Mouse (Mus musculus): ENCODE results near the gene Ppard. TPM values are rescaled to one million over a fixed set of nuclear protein-coding genes. Genes with fewer than 3 reads are reported as not detected.

Ppard gene
- polyA plus RNA-seq, 1 experiment from 2014 or later = 2.9 TPM

DNA sequence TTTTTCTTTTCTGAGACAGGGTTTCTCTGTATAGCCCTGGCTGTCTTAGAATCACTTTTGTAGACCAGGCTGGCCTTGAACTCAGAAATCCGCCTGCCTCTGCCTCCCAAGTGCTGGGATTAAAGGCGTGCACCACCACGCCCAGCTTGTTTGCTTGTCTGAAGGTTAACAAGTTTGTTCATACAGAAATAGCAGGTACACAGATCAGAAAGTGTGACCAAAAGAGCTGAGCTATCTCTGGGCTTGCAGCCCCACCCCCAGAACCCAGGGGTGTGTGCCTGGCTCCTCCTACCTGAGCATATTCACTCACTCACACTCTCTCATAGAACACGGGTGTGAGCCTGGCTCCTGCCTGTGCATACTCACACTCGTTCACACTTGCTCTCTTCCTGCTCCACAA is 34.8 kb downstream of the Ppard start:
- H3K4me2 ChIP-seq (ENCODE audit: low read depth, low read length) = no peak overlapping the region
- H3K4me1 ChIP-seq (ENCODE audit: control insufficient read depth, insufficient read depth, low read length) = no peaks in the 10 kb centered on the region

GRCm38 (mm10) chr17:28270165-28270564 is 37.7 kb downstream of the Ppard start:
- H3K9ac ChIP-seq (ENCODE audit: low read depth, low read length) = no peak overlapping the region
- H3K4me1 ChIP-seq (ENCODE audit: control insufficient read depth, insufficient read depth, low read length) = no peaks in the 10 kb centered on the region
- H3K27ac ChIP-seq (replicated peaks; ENCODE audit: low read depth, low read length) = no peak overlapping the region
- 66% methylated on average over 13 of the region's 13 CpGs for WGBS
- no peak overlapping the region for H3K4me3 ChIP-seq (ENCODE audit: low read depth, low read length)
- H3K9me3 ChIP-seq (ENCODE audit: control insufficient read depth, low read length) = no peaks in the 10 kb centered on the region
- H3K36me3 ChIP-seq (ENCODE audit: control insufficient read depth, insufficient read depth, low read length) = no peaks in the 10 kb centered on the region
- no peak overlapping the region for H3K4me2 ChIP-seq (ENCODE audit: low read depth, low read length)
- no peaks in the 10 kb centered on the region for H3K27me3 ChIP-seq (replicated peaks; ENCODE audit: control insufficient read depth, insufficient read depth, low read length)
- no peak for DNase-seq (ENCODE audit: low spot score)
- ATAC-seq (ENCODE audit: low read depth) = no peak

More for the DNA sequence above, 34.8 kb downstream of the Ppard start:
- no peak overlapping the region for H3K27ac ChIP-seq (replicated peaks; ENCODE audit: low read depth, low read length)
- no peak overlapping the region for H3K9ac ChIP-seq (ENCODE audit: low read depth, low read length)
- no peak overlapping the region for H3K4me3 ChIP-seq (ENCODE audit: low read depth, low read length)
- no peak for DNase-seq (ENCODE audit: low spot score)
- no peaks in the 10 kb centered on the region for H3K27me3 ChIP-seq (replicated peaks; ENCODE audit: control insufficient read depth, insufficient read depth, low read length)
- no peak for ATAC-seq (ENCODE audit: low read depth)
- H3K9me3 ChIP-seq (ENCODE audit: control insufficient read depth, low read length) = no peaks in the 10 kb centered on the region
- H3K36me3 ChIP-seq (ENCODE audit: control insufficient read depth, insufficient read depth, low read length) = no peaks in the 10 kb centered on the region
- WGBS = 83% methylated on average over 5 of the region's 5 CpGs

DNA sequence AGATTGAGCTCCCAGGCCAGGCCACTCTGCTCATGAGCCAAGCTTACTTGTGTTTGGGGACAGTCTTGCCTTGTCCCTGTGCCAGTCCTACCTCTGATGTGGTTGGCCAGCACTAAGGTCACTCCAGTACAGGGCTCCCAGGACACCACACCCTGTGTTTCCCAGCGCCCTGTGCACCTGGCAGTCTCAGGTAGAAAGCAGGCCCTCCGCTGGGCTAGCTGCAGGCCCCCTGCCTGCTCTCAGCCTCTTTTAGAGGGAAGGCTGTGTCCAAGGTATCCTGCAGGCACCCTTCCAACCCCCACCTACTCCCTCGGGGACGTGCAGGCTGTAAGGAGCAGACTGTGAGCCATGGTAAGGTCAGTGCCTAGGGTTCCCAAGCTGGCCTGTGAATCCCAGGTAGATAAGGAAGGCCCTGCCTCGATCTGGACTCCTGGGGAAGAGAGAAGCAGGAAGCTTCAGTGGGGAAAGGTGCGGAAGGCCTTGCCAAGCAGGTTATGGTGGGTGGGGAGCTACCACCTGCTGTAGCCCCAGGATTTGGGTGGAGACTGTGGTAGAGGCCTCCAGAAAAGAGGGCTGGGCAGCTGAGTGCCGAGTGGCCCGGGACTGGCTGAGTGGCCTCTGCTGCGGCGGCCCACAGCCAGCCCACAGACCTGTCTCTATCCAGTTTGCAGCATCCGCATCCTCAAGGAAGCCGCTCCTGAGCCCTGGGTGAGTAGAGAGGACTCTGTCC is 39.2 kb downstream of the Ppard start:
- WGBS = 80% methylated on average over 8 of the region's 12 CpGs
- no peak overlapping the region for H3K4me3 ChIP-seq (ENCODE audit: low read depth, low read length)
- no peaks in the 10 kb centered on the region for H3K9me3 ChIP-seq (ENCODE audit: control insufficient read depth, low read length)
- no peak overlapping the region for H3K27ac ChIP-seq (replicated peaks; ENCODE audit: low read depth, low read length)
- no peaks in the 10 kb centered on the region for H3K27me3 ChIP-seq (replicated peaks; ENCODE audit: control insufficient read depth, insufficient read depth, low read length)
- ATAC-seq (ENCODE audit: low read depth) (no peak), DNase-seq (ENCODE audit: low spot score) (no peak)
- H3K36me3 ChIP-seq (ENCODE audit: control insufficient read depth, insufficient read depth, low read length) = no peaks in the 10 kb centered on the region
- H3K4me1 ChIP-seq (ENCODE audit: control insufficient read depth, insufficient read depth, low read length) = no peaks in the 10 kb centered on the region
- H3K9ac ChIP-seq (ENCODE audit: low read depth, low read length) = no peak overlapping the region
- H3K4me2 ChIP-seq (ENCODE audit: low read depth, low read length) = no peak overlapping the region

DNA sequence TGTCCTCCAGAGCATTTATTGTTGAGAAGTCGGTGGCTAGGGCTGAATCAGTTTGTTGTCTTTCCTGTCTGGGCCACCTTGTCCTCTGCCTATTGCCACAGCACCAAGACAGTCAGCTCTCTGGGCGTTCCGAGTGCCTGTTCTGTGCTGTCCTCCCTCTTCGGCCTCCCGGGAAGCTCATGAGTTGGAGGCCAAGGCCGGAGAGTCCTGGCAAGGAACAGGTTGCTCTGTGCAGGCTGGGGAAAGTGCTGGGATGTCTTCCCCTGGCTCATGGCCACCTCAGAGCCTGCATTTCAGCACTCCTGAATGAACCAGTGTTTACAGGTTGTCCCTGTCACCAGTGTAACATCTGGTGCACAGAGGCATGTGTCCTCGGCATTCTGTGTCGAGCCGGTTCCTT is 39.8 kb downstream of the Ppard start:
- no peak for DNase-seq (ENCODE audit: low spot score)
- no peak for ATAC-seq (ENCODE audit: low read depth)
- no peaks in the 10 kb centered on the region for H3K36me3 ChIP-seq (ENCODE audit: control insufficient read depth, insufficient read depth, low read length)
- H3K4me1 ChIP-seq (ENCODE audit: control insufficient read depth, insufficient read depth, low read length) = no peaks in the 10 kb centered on the region
- H3K9ac ChIP-seq (ENCODE audit: low read depth, low read length) = no peak overlapping the region
- H3K27ac ChIP-seq (replicated peaks; ENCODE audit: low read depth, low read length) = 0 out of 2 replicates have a peak overlapping the region, but pooled peaks have one; percentile 33
- H3K4me3 ChIP-seq (ENCODE audit: low read depth, low read length) = no peak overlapping the region
- 71% methylated on average over 9 of the region's 9 CpGs for WGBS
- no peaks in the 10 kb centered on the region for H3K27me3 ChIP-seq (replicated peaks; ENCODE audit: control insufficient read depth, insufficient read depth, low read length)
- no peaks in the 10 kb centered on the region for H3K9me3 ChIP-seq (ENCODE audit: control insufficient read depth, low read length)
- no peak overlapping the region for H3K4me2 ChIP-seq (ENCODE audit: low read depth, low read length)

DNA sequence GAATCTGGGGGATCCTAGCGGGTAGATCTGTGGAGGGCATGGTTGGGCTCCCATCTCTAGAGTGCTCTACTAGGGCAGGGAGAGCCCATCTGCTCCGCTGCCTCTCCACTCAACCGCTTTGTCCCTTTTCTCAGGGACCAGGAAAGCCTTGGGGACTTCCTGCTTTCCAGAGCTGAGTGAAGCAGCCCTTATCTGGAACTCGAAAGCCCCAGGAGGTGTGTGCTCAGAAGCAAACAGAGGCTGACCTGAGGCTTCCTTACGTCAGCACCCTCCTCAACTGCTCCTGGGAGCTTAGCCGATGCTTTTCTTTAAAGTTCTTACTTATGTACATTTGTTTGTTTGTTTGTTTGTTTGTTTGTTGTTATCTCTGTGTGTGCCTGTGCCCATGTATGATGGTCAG is 40.3 kb downstream of the Ppard start:
- H3K27ac ChIP-seq (replicated peaks; ENCODE audit: low read depth, low read length) = no peak overlapping the region
- no peak for DNase-seq (ENCODE audit: low spot score)
- no peak for ATAC-seq (ENCODE audit: low read depth)

GRCm38 (mm10) chr17:28274739-28275138 is 42.2 kb downstream of the Ppard start:
- H3K4me3 ChIP-seq (ENCODE audit: low read depth, low read length) = no peak overlapping the region
- no peak overlapping the region for H3K9ac ChIP-seq (ENCODE audit: low read depth, low read length)
- ATAC-seq (ENCODE audit: low read depth) (no peak), DNase-seq (ENCODE audit: low spot score) (no peak)
- no peaks in the 10 kb centered on the region for H3K9me3 ChIP-seq (ENCODE audit: control insufficient read depth, low read length)
- WGBS = 76% methylated on average over 3 of the region's 3 CpGs
- no peaks in the 10 kb centered on the region for H3K27me3 ChIP-seq (replicated peaks; ENCODE audit: control insufficient read depth, insufficient read depth, low read length)
- peaks cover 2% of the 10 kb centered on the region; the same call in 1 of the 2 replicates for H3K4me1 ChIP-seq (ENCODE audit: control insufficient read depth, insufficient read depth, low read length)
- no peaks in the 10 kb centered on the region for H3K36me3 ChIP-seq (ENCODE audit: control insufficient read depth, insufficient read depth, low read length)
- H3K4me2 ChIP-seq (ENCODE audit: low read depth, low read length) = no peak overlapping the region
- no peak overlapping the region for H3K27ac ChIP-seq (replicated peaks; ENCODE audit: low read depth, low read length)

More for the DNA sequence above, 40.3 kb downstream of the Ppard start:
- whole genome bisulfite sequencing = 79% methylated on average over 6 of the region's 6 CpGs
- no peak overlapping the region for H3K9ac ChIP-seq (ENCODE audit: low read depth, low read length)
- no peaks in the 10 kb centered on the region for H3K9me3 ChIP-seq (ENCODE audit: control insufficient read depth, low read length)
- H3K4me1 ChIP-seq (ENCODE audit: control insufficient read depth, insufficient read depth, low read length) = no peaks in the 10 kb centered on the region
- no peak overlapping the region for H3K4me2 ChIP-seq (ENCODE audit: low read depth, low read length)
- H3K36me3 ChIP-seq (ENCODE audit: control insufficient read depth, insufficient read depth, low read length) = no peaks in the 10 kb centered on the region
- H3K4me3 ChIP-seq (ENCODE audit: low read depth, low read length) = no peak overlapping the region
- H3K27me3 ChIP-seq (replicated peaks; ENCODE audit: control insufficient read depth, insufficient read depth, low read length) = no peaks in the 10 kb centered on the region

DNA sequence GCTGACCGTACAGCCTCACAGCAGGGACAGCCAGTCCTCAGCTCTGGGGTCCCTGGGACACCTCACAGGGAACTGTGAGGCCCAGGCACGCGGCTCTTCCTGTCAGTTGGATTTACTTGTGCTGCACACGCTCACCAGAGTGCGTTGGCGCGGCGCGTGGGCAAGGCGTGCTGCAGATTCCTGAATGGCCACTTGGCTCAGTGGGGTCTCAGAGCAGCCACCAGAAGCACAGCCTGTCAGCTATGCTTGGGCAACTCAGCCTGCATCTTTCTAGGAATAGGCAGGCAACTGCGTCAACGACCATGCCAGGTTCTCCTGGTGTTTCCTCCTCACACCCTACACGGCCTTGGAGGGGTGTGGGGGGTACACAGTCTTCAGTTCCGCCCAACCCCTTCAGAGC is 44.7 kb downstream of the Ppard start:
- Histone ChIP-seq H3K36me3 (ENCODE audit: control insufficient read depth, insufficient read depth, low read length) (no peaks in the 10 kb centered on the region), H3K27ac (replicated peaks; ENCODE audit: low read depth, low read length) (no peak overlapping the region), H3K27me3 (replicated peaks; ENCODE audit: control insufficient read depth, insufficient read depth, low read length) (no peaks in the 10 kb centered on the region), H3K4me2 (ENCODE audit: low read depth, low read length) (no peak overlapping the region), H3K9me3 (ENCODE audit: control insufficient read depth, low read length) (no peaks in the 10 kb centered on the region), H3K9ac (ENCODE audit: low read depth, low read length) (no peak overlapping the region), H3K4me3 (ENCODE audit: low read depth, low read length) (no peak overlapping the region), H3K4me1 (ENCODE audit: control insufficient read depth, insufficient read depth, low read length) (peaks cover 7% of the 10 kb centered on the region; the same call in 1 of the 2 replicates)
- DNase-seq (ENCODE audit: low spot score) = no peak
- WGBS = 75% methylated on average over 13 of the region's 14 CpGs
- ATAC-seq (ENCODE audit: low read depth) = no peak

DNA sequence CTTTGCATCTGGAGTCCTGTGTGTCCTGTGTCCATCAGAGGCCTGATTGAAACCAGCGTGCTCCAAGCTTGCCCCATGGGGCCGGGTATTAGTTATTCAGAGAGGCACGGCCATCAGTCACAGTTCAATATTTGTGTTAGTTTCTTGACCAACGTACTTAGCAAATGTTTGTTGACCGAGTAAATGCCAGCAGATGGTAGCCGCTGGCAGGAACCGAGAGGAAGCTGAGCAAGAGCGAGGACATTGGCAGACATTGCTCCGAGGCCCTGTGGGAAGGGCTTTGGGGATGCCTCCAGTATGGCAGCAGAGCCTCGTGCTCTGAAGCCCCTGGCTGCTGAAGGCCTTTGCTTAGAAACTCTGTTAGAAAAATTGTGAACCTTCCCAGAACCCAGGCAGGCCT is 45.2 kb downstream of the Ppard start:
- DNase-seq (ENCODE audit: low spot score) (no peak), ATAC-seq (ENCODE audit: low read depth) (no peak)
- Histone ChIP-seq H3K27me3 (replicated peaks; ENCODE audit: control insufficient read depth, insufficient read depth, low read length) (no peaks in the 10 kb centered on the region), H3K4me2 (ENCODE audit: low read depth, low read length) (no peak overlapping the region), H3K27ac (replicated peaks; ENCODE audit: low read depth, low read length) (no peak overlapping the region), H3K4me1 (ENCODE audit: control insufficient read depth, insufficient read depth, low read length) (peaks cover 7% of the 10 kb centered on the region; the same call in 1 of the 2 replicates), H3K4me3 (ENCODE audit: low read depth, low read length) (no peak overlapping the region), H3K9me3 (ENCODE audit: control insufficient read depth, low read length) (no peaks in the 10 kb centered on the region), H3K36me3 (ENCODE audit: control insufficient read depth, insufficient read depth, low read length) (no peaks in the 10 kb centered on the region), H3K9ac (ENCODE audit: low read depth, low read length) (no peak overlapping the region)
- 65% methylated on average over 10 of the region's 10 CpGs for WGBS

DNA sequence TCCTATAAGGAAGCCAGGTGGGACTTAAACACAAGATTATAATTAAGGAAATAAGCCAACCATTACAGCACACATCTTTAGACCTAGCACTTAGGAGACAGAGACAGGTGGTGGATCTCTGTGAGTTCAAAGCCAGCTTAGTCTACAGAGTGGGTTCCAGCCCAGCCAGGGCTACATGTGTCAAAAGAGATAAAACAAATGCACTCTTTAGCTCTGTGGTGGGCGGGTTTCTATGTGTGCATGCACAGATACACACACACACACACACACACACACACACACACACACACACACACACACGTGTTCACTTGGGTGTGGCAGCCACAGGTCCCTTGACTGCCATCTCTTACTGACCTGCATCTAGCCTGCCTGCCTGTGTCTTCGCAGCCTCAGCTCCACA is 45.7 kb downstream of the Ppard start:
- Histone ChIP-seq H3K4me3 (ENCODE audit: low read depth, low read length) (no peak overlapping the region), H3K27ac (replicated peaks; ENCODE audit: low read depth, low read length) (no peak overlapping the region), H3K9me3 (ENCODE audit: control insufficient read depth, low read length) (no peaks in the 10 kb centered on the region), H3K27me3 (replicated peaks; ENCODE audit: control insufficient read depth, insufficient read depth, low read length) (no peaks in the 10 kb centered on the region), H3K4me2 (ENCODE audit: low read depth, low read length) (no peak overlapping the region), H3K9ac (ENCODE audit: low read depth, low read length) (no peak overlapping the region), H3K36me3 (ENCODE audit: control insufficient read depth, insufficient read depth, low read length) (no peaks in the 10 kb centered on the region), H3K4me1 (ENCODE audit: control insufficient read depth, insufficient read depth, low read length) (peaks cover 7% of the 10 kb centered on the region; the same call in 1 of the 2 replicates)
- ATAC-seq (ENCODE audit: low read depth) = no peak
- DNase-seq (ENCODE audit: low spot score) = no peak
- 73% methylated on average over 3 of the region's 3 CpGs for WGBS

Data from embryonic facial prominence, embryonic 14.5 days (tissue).